In the genomic region with DNA sequence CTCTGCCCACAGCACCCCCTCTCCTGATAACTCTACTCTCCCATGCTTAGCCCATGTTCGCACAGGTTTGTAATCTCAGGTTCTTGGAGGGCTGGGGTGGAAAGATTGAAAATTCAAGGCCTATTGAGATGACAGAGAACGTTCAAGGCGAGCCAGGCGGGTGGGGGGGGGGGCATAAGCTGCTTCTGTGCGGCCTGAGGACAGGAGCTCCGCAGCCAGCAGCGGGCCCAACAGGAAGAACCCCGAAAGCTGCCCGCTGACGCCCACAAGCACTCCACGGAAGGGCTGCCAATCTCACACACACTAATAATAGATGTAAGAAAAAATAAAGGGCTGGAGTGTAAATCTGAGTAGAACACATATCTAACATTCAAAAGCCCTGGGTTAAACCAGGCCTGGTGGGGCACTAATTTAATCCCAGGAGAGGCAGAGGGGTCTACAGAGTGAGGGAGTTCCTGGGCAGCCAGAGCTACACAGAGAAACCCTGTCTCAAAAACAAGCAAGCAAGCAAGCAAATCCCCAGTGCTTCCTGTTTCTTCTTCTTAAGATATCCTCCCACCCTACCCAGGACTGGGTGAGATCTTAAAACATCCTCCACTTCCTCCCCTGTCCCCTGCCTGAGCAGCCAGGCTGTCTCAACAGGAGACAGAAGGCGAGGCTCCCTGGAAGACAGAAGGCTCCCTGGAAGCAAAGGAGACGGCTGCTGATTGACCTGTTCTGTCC, we compare ENCODE assay signal across 17 mouse cellular contexts. TPM values are rescaled to one million over a fixed set of nuclear protein-coding genes. Genes with fewer than 3 reads are reported as not detected.
DNase-seq lines count a peak whose midpoint lies in the region; ATAC-seq and TF ChIP-seq lines count a peak whose summit lies in the region.
"Had no signal": no experiment of that assay in that cellular context is flagged by ENCODE, and none has a peak within 500 bp of the region (broad histone marks: within the 10 kb centered on the region; RNA-seq: fewer than 3 reads in every experiment).

No protein-coding gene starts in this region.

- H3K4me3 ChIP-seq in hindbrain, embryonic 13.5 days: no peak overlapping the region
- no peak overlapping the region for H3K4me3 ChIP-seq in hindbrain, postnatal 0 days (ENCODE audit: low read length)
- no peak overlapping the region for H3K4me3 ChIP-seq in thymus, adult 2 months (ENCODE audit: control insufficient read depth, insufficient read depth, low read length)
- H3K4me3 ChIP-seq in lung, postnatal 0 days (ENCODE audit: low read depth, low read length): no peak overlapping the region
- H3K4me3 ChIP-seq: erythroblast, embryonic 14.5 days had no signal

- H3K27me3 ChIP-seq in hindbrain, embryonic 13.5 days: peaks cover 41% of the 10 kb centered on the region
- no peaks in the 10 kb centered on the region for H3K27me3 ChIP-seq in hindbrain, postnatal 0 days (ENCODE audit: insufficient read depth, low read length)
- no peaks in the 10 kb centered on the region for H3K27me3 ChIP-seq in thymus, adult 2 months (ENCODE audit: control insufficient read depth, insufficient read depth, low read length)
- no peaks in the 10 kb centered on the region for H3K27me3 ChIP-seq in lung, postnatal 0 days (replicated peaks; ENCODE audit: insufficient read depth, low read length)

- peaks cover 23% of the 10 kb centered on the region for H3K4me1 ChIP-seq in hindbrain, embryonic 13.5 days (replicated peaks)
- peaks cover 14% of the 10 kb centered on the region for H3K4me1 ChIP-seq in hindbrain, postnatal 0 days (ENCODE audit: insufficient read depth, low read length)
- peaks cover 40% of the 10 kb centered on the region for H3K4me1 ChIP-seq in thymus, adult 2 months (replicated peaks; ENCODE audit: control insufficient read depth, insufficient read depth, low read length)
- no peaks in the 10 kb centered on the region; the same call in 1 of the 2 replicates for H3K4me1 ChIP-seq in lung, postnatal 0 days (ENCODE audit: insufficient read depth, low read depth, low read length)

- no peak overlapping the region; the same call in 1 of the 2 replicates for H3K27ac ChIP-seq in hindbrain, embryonic 13.5 days
- no peak overlapping the region for H3K27ac ChIP-seq in hindbrain, postnatal 0 days
- peak overlapping the region; percentile 91 for H3K27ac ChIP-seq in thymus, adult 2 months (ENCODE audit: control insufficient read depth, insufficient read depth, low read length)
- H3K27ac ChIP-seq in lung, postnatal 0 days (ENCODE audit: low read length): peak overlapping the region; percentile 69

- no peak for TF ChIP-seq CTCF in hindbrain, postnatal 0 days (IDR thresholded peaks at IDR 0.05; ENCODE audit: low read depth)
- no peak for TF ChIP-seq CTCF in thymus, adult 2 months (IDR thresholded peaks at IDR 0.05; ENCODE audit: borderline replicate concordance, control insufficient read depth, extremely low read depth, insufficient read depth, low read length, poor library complexity)
- TF ChIP-seq CTCF in lung, postnatal 0 days (IDR thresholded peaks at IDR 0.05): no peak

- H3K9me3 ChIP-seq in hindbrain, embryonic 13.5 days: no peaks in the 10 kb centered on the region
- no peaks in the 10 kb centered on the region for H3K9me3 ChIP-seq in hindbrain, postnatal 0 days (ENCODE audit: low read length)
- no peaks in the 10 kb centered on the region for H3K9me3 ChIP-seq in lung, postnatal 0 days (ENCODE audit: low read length)

- peak overlapping the region; percentile 19; the same call in 1 of the 2 replicates for H3K9ac ChIP-seq in hindbrain, embryonic 13.5 days
- no peak overlapping the region for H3K9ac ChIP-seq in hindbrain, postnatal 0 days (replicated peaks; ENCODE audit: low read length)
- H3K9ac ChIP-seq in lung, postnatal 0 days (replicated peaks; ENCODE audit: low read depth): no peak overlapping the region

- TF ChIP-seq POLR2A in thymus, adult 2 months (IDR thresholded peaks at IDR 0.05; ENCODE audit: control insufficient read depth, extremely low read depth, insufficient read depth, low read length, poor library complexity): no peak

- H3K36me3 ChIP-seq in hindbrain, embryonic 13.5 days: peaks cover 6% of the 10 kb centered on the region; the same call in 1 of the 2 replicates
- H3K36me3 ChIP-seq in hindbrain, postnatal 0 days (ENCODE audit: insufficient read depth, low read length): 0 out of 2 replicates have a peak, but pooled peaks cover 3% of the 10 kb centered on the region
- H3K36me3 ChIP-seq in thymus, adult 2 months (ENCODE audit: control insufficient read depth, insufficient read depth, low read length): 0 out of 2 replicates have a peak, but pooled peaks cover 3% of the 10 kb centered on the region
- no peaks in the 10 kb centered on the region for H3K36me3 ChIP-seq in lung, postnatal 0 days (ENCODE audit: insufficient read depth, low read length)

- 69% methylated on average over 13 of the region's 13 CpGs for WGBS in hindbrain, embryonic 13.5 days
- 66% methylated on average over 13 of the region's 13 CpGs for WGBS in hindbrain, postnatal 0 days
- 11% methylated on average over 13 of the region's 13 CpGs for WGBS in thymus, adult 2 months
- WGBS in lung, postnatal 0 days: 51% methylated on average over 13 of the region's 13 CpGs

- ATAC-seq in hindbrain, embryonic 13.5 days (ENCODE audit: low FRiP score): no peak
- no peak for ATAC-seq in hindbrain, postnatal 0 days
- peak; percentile 38 for ATAC-seq in lung, postnatal 0 days
- ATAC-seq: intestine, postnatal 0 days had no signal

- H3K4me2 ChIP-seq in hindbrain, embryonic 13.5 days: no peak overlapping the region
- H3K4me2 ChIP-seq in hindbrain, postnatal 0 days (ENCODE audit: low read depth, low read length): no peak overlapping the region
- H3K4me2 ChIP-seq in lung, postnatal 0 days (replicated peaks; ENCODE audit: low read depth, low read length): no peak overlapping the region

- peak; percentile 49 for TF ChIP-seq EP300 in lung, postnatal 0 days (IDR thresholded peaks at IDR 0.05)

- no peak for DNase-seq in hindbrain, postnatal 0 days (ENCODE audit: low spot score)
- DNase-seq in thymus, adult 2 months: no peak
- no peak for DNase-seq in thymus, adult 18-20 months
- peak; percentile 51 for DNase-seq in lung, postnatal 0 days (ENCODE audit: low spot score)
- peak; percentile 47 for DNase-seq in thymus, postnatal 4 days
- DNase-seq in right cerebral cortex, adult 18-20 months: no peak
- DNase-seq in right cerebral cortex, postnatal 14 days: no peak
- DNase-seq: adrenal gland, adult 2 months; cerebellum, adult 8-10 months; gastrocnemius, postnatal 36 days; midbrain, embryonic 14.5 days had no signal

RNA-seq across cellular contexts. Expression of a gene that starts 2.3 kb away (rescaled TPM):
- polyA plus RNA-seq in hindbrain, embryonic 13.5 days (2015; fragmentation: Nextera tagmentation; extraction: Ambion mirVana): 20.4 and 24.6 TPM in 2 replicates
- 15.8 and 25.8 TPM in 2 replicates for total RNA-seq in hindbrain, postnatal 0 days (2014; rRNA removed)
- polyA plus RNA-seq in hindbrain, postnatal 0 days (2015; fragmentation: Nextera tagmentation; extraction: Ambion mirVana): 13.7 and 14.6 TPM in 2 replicates
- polyA plus RNA-seq in thymus, adult 2 months (2012; rRNA removed): 119 and 143 TPM in 2 replicates
- 14.1 and 14.3 TPM in 2 replicates for polyA plus RNA-seq in lung, postnatal 0 days (2015; fragmentation: Nextera tagmentation; extraction: Ambion mirVana)

RNA-seq across cellular contexts. Expression of a gene that starts 10.3 kb away (rescaled TPM):
- polyA plus RNA-seq in hindbrain, embryonic 13.5 days (2015; fragmentation: Nextera tagmentation; extraction: Ambion mirVana): 0.58 and 1.0 TPM in 2 replicates
- 0.42 and 3.8 TPM in 2 replicates for total RNA-seq in hindbrain, postnatal 0 days (2014; rRNA removed)
- polyA plus RNA-seq in hindbrain, postnatal 0 days (2015; fragmentation: Nextera tagmentation; extraction: Ambion mirVana): 0.83 TPM in 2 replicates
- polyA plus RNA-seq in thymus, adult 2 months (2012; rRNA removed): 32.9 and 36.1 TPM in 2 replicates
- polyA plus RNA-seq in lung, postnatal 0 days (2015; fragmentation: Nextera tagmentation; extraction: Ambion mirVana): 7.6 and 8.0 TPM in 2 replicates
- polyA plus RNA-seq: erythroblast, embryonic 14.5 days had no signal

RNA-seq across cellular contexts. Expression of a gene that starts 10.4 kb away (rescaled TPM):
- polyA plus RNA-seq in hindbrain, embryonic 13.5 days (2015; fragmentation: Nextera tagmentation; extraction: Ambion mirVana): not detected in 2 replicates
- total RNA-seq in hindbrain, postnatal 0 days (2014; rRNA removed): not detected in 2 replicates
- polyA plus RNA-seq in hindbrain, postnatal 0 days (2015; fragmentation: Nextera tagmentation; extraction: Ambion mirVana): not detected in 2 replicates
- not detected in 2 replicates for polyA plus RNA-seq in thymus, adult 2 months (2012; rRNA removed)
- not detected in 2 replicates for polyA plus RNA-seq in lung, postnatal 0 days (2015; fragmentation: Nextera tagmentation; extraction: Ambion mirVana)
- total RNA-seq: adrenal gland, adult 2 months; ES-E14; gastrocnemius, postnatal 36 days; left cerebral cortex, postnatal 14 days had no signal
- polyA plus RNA-seq: adrenal gland, adult 2 months; erythroblast, embryonic 14.5 days; intestine, postnatal 0 days; midbrain, embryonic 14.5 days; urinary bladder, adult 2 months had no signal

RNA-seq across cellular contexts. Expression of a gene that starts 11.9 kb away (rescaled TPM):
- 609 and 611 TPM in 2 replicates for polyA plus RNA-seq in hindbrain, embryonic 13.5 days (2015; fragmentation: Nextera tagmentation; extraction: Ambion mirVana)
- total RNA-seq in hindbrain, postnatal 0 days (2014; rRNA removed): 502 and 597 TPM in 2 replicates
- 564 and 571 TPM in 2 replicates for polyA plus RNA-seq in hindbrain, postnatal 0 days (2015; fragmentation: Nextera tagmentation; extraction: Ambion mirVana)
- 897 and 1,014 TPM in 2 replicates for polyA plus RNA-seq in thymus, adult 2 months (2012; rRNA removed)
- polyA plus RNA-seq in lung, postnatal 0 days (2015; fragmentation: Nextera tagmentation; extraction: Ambion mirVana): 619 and 631 TPM in 2 replicates

RNA-seq across cellular contexts. Expression of a gene that starts 12.7 kb away (rescaled TPM):
- polyA plus RNA-seq in hindbrain, embryonic 13.5 days (2015; fragmentation: Nextera tagmentation; extraction: Ambion mirVana): 0.88 and 1.1 TPM in 2 replicates
- 2.7 and 3.8 TPM in 2 replicates for total RNA-seq in hindbrain, postnatal 0 days (2014; rRNA removed)
- polyA plus RNA-seq in hindbrain, postnatal 0 days (2015; fragmentation: Nextera tagmentation; extraction: Ambion mirVana): 0.95 and 1.4 TPM in 2 replicates
- polyA plus RNA-seq in thymus, adult 2 months (2012; rRNA removed): 622 and 718 TPM in 2 replicates
- 3.9 and 4.5 TPM in 2 replicates for polyA plus RNA-seq in lung, postnatal 0 days (2015; fragmentation: Nextera tagmentation; extraction: Ambion mirVana)

Comparison
In these comparisons a context has a peak if more than half of its experiments do, and no peak if none do; other contexts are left out.
1. DNase-seq: peak in lung, postnatal 0 days (single experiment) and thymus, postnatal 4 days (single experiment); none in hindbrain, postnatal 0 days (single experiment), thymus, adult 2 months (single experiment), thymus, adult 18-20 months (0 of 2), right cerebral cortex, adult 18-20 months (single experiment) and right cerebral cortex, postnatal 14 days (single experiment).
2. H3K27ac ChIP-seq: peak in thymus, adult 2 months (single experiment) and lung, postnatal 0 days (single experiment); none in hindbrain, embryonic 13.5 days (single experiment) and hindbrain, postnatal 0 days (single experiment).